Mouse (Mus musculus) stomach, embryonic 16.5 days (tissue): Measurements from ENCODE around the gene D130043K22Rik. TPM values are rescaled to one million over a fixed set of nuclear protein-coding genes. Genes with fewer than 3 reads are reported as not detected.
"Not testable (repeated sequence)": the region's sequence is repeated elsewhere in the genome, so short reads cannot be mapped to it uniquely, and the experiment has no call there.

Experiments used
- ATAC-seq: fragments of 200-750 bp; cut with Nextera tagmentation; 2 replicates; pipeline ENCODE4 v1.8.0; 2017; ENCODE audit warnings: moderate number of reproducible peaks, moderate TSS enrichment; ENCODE audit not compliant: insufficient read depth, low FRiP score
- H3K27ac ChIP-seq: fragments of 300-500 bp; sonication (generic); 2 replicates; pipeline ENCODE4 v1.5.1; 2014; ENCODE audit warnings: low read length
- H3K27me3 ChIP-seq: fragments of 300-500 bp; sonication (generic); 2 replicates; pipeline ENCODE4 v1.6.1; 2014; ENCODE audit warnings: low read length, control low read depth, mixed read lengths; ENCODE audit not compliant: control insufficient read depth, insufficient read depth
- H3K36me3 ChIP-seq: fragments of 300-500 bp; sonication (generic); 2 replicates; pipeline ENCODE4 v1.6.1; 2014; ENCODE audit warnings: low read length; ENCODE audit not compliant: control insufficient read depth, insufficient read depth
- H3K4me1 ChIP-seq: fragments of 300-500 bp; sonication (generic); 2 replicates; pipeline ENCODE4 v1.6.1; 2014; ENCODE audit warnings: low read length, control low read depth, mixed read lengths; ENCODE audit not compliant: control insufficient read depth, insufficient read depth
- H3K4me2 ChIP-seq: fragments of 300-500 bp; sonication (generic); 2 replicates; pipeline ENCODE4 v1.6.1; 2014; ENCODE audit warnings: low read depth, low read length, mixed read lengths
- H3K4me3 ChIP-seq: fragments of 300-500 bp; sonication (generic); replicated peaks from 2 replicates; pipeline ENCODE4 v1.5.1; 2014; ENCODE audit warnings: mild to moderate bottlenecking, low read length
- H3K9ac ChIP-seq: fragments of 300-500 bp; sonication (generic); 2 replicates; pipeline ENCODE4 v1.6.1; 2014; ENCODE audit warnings: low read length
- H3K9me3 ChIP-seq: fragments of 300-500 bp; sonication (generic); replicated peaks from 2 replicates; pipeline ENCODE4 v1.6.1; 2016; ENCODE audit warnings: low read length, control low read depth; ENCODE audit not compliant: control insufficient read depth
- WGBS: fragments of 180-500 bp; shearing (Covaris S2); extraction: QIAGEN DNeasy Blood & Tissue Kit; methylation state at CpG from one replicate; pipeline ENCODE4 v1.1.7; 2014; 5-methylcytosine and 5-hydroxymethylcytosine counted together
- polyA plus RNA-seq: library from polyadenylated mRNA; unstranded; fragments of >200 nt; fragmentation: Nextera tagmentation; extraction: Ambion mirVana; gene quantifications from 2 replicates; pipeline ENCODE4 v1.2.1, GENCODE M21; 2015

D130043K22Rik gene
- polyA plus RNA-seq, 1 experiment from 2014 or later: 0.63 TPM

DNA sequence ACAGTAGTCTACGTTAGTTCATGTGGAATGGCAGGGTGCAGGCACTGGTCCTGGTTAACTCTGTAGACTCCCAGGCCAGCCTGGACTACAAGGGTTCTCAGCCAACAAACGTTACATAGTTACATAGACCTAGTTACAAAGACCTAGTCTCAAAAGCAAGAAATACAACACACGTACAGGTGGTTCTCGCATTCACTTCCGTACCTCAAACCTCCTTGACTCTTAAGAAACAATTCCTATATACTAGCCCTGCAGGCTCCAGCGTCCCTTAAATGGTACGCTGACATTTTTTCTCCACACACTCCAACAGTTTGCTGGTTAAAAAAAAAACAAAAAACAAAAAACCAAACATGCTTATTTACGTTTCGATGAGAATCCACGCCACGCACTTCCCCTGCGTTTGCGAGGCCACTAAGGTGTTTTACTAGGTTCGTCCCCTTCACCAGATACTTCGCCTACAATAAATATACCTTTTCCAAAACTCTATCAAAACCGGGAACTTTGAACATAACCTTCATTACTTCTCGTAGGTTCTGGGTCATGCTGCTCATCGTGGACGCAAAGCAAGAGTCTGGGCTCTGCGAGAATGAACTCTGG lies 14.1 kb upstream of the D130043K22Rik start:
- peaks cover 18% of the 10 kb centered on the region for H3K4me1 ChIP-seq
- H3K27me3 ChIP-seq: no peaks in the 10 kb centered on the region
- ATAC-seq: no peak

GRCm38 (mm10) chr13:24831353-24832130 lies 13.4 kb upstream of the D130043K22Rik start, which contains the start of the genes Acot13 and Tdp2:
Acot13 (minus strand) TSS chr13:24831540.
Tdp2 (plus strand) TSS chr13:24831679.
- Histone ChIP-seq H3K27ac (peak within 1 kb of the TSS; percentile 91), H3K36me3 (no peaks in the 10 kb centered on the region), H3K4me1 (peaks cover 20% of the 10 kb centered on the region), H3K27me3 (no peaks in the 10 kb centered on the region), H3K4me2 (peak within 1 kb of the TSS; percentile 94), H3K9me3 (no peaks in the 10 kb centered on the region), H3K4me3 (peak within 1 kb of the TSS; percentile 97), H3K9ac (peak within 1 kb of the TSS; percentile 99)
- under 1% methylated on average over 88 of the region's 90 CpGs for WGBS
- peak; percentile 98 for ATAC-seq

More for the DNA sequence above, 14.1 kb upstream of the D130043K22Rik start:
- peak overlapping the region; percentile 99 for H3K9ac ChIP-seq
- H3K9me3 ChIP-seq: no peaks in the 10 kb centered on the region
- H3K4me2 ChIP-seq: peak overlapping the region; percentile 78
- peak overlapping the region; percentile 87 for H3K27ac ChIP-seq
- peak overlapping the region; percentile 97 for H3K4me3 ChIP-seq
- WGBS: 2% methylated on average over 20 of the region's 20 CpGs
- no peaks in the 10 kb centered on the region for H3K36me3 ChIP-seq

DNA sequence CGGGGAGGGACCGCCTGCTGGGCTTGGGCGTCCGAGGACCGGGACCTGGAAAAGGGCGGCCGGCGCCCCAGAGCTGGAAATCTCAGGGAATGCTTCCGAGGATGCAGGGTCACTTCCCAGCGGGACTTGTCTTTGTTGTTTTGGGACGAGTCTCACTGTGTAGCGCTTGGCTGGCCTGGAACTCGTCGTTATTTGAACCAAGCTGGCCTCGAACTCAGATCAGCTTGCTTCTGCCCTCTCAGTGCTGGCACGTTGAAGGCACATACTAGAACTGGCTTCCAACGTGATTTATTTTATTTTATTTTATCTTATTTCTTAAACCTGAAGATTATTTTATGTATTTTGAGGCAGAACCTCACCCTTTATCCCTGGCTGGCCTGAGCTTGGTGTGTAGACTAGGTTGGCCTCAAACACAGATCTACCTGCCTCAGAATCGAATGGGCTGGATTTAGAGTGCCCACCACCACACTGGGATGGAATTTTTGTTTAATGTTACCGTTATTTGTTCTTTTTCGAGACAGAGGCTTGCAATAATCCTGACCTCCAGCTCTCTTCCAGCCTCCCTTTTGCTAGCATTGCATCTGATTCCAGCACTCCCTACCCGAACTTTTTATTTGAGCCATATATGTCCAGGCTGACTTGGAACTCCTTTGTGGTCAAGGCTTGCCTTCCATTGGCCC lies 12.7 kb upstream of the D130043K22Rik start:
- ATAC-seq: no peak
- 2% methylated on average over 21 of the region's 21 CpGs for WGBS

DNA sequence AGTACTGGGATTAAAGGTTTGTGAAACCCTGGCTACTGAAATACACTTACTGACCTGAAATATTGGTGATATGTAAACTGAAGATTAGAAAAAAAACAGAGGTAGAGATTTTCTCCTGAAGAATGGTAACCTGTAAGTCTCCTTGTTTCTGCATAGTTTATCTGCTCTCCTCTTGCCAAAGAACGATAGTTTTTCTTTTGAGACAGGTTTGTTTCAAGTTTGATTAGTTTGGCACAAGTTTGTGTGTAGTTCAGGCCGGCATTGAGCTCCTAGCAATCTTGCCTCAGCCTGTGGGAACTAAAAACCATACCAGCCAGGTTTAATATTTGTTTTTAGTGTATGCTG lies 12.2 kb upstream of the D130043K22Rik start:
- Histone ChIP-seq H3K4me1 (peaks cover 20% of the 10 kb centered on the region), H3K9me3 (no peaks in the 10 kb centered on the region), H3K36me3 (no peaks in the 10 kb centered on the region), H3K27ac (no peak overlapping the region), H3K9ac (peak overlapping the region; percentile 99), H3K27me3 (no peaks in the 10 kb centered on the region), H3K4me3 (peak overlapping the region; percentile 97), H3K4me2 (peak overlapping the region; percentile 94)
- ATAC-seq: no peak
- 20% methylated on average over 2 of the region's 2 CpGs for WGBS

More for the DNA sequence above, 12.7 kb upstream of the D130043K22Rik start:
- peaks cover 20% of the 10 kb centered on the region for H3K4me1 ChIP-seq
- H3K9me3 ChIP-seq: no peaks in the 10 kb centered on the region
- peak overlapping the region; percentile 91 for H3K27ac ChIP-seq
- H3K4me3 ChIP-seq: peak overlapping the region; percentile 97
- peak overlapping the region; percentile 94 for H3K4me2 ChIP-seq
- no peaks in the 10 kb centered on the region for H3K36me3 ChIP-seq
- no peaks in the 10 kb centered on the region for H3K27me3 ChIP-seq
- H3K9ac ChIP-seq: peak overlapping the region; percentile 99

DNA sequence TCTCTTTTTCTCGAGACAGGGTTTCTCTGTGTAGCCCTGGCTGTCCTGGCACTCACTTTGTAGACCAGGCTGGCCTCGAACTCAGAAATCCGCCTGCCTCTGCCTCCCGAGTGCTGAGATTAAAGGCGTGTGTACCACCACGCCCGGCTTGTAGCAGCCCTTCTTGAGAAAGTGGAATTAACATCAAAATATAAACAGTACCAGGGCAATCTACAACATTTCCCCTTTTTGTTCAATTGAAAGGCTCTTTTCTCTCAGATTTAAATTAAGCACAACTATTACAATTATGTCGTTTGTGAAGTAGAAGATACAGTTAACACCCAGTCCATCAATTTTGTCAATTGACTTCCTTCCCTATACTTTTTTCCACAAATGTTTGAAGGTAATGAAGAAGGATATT lies 7.2 kb upstream of the D130043K22Rik start:
- H3K4me3 ChIP-seq, H3K9ac ChIP-seq, H3K9me3 ChIP-seq, H3K4me2 ChIP-seq, H3K36me3 ChIP-seq, H3K27me3 ChIP-seq, H3K27ac ChIP-seq, ATAC-seq: not testable (repeated sequence)
- H3K4me1 ChIP-seq: peaks cover 15% of the 10 kb centered on the region
- WGBS: 89% methylated on average over 8 of the region's 8 CpGs

GRCm38 (mm10) chr13:24839831-24840230 lies 5.1 kb upstream of the D130043K22Rik start:
- Histone ChIP-seq H3K27ac (no peak overlapping the region), H3K36me3 (peaks cover 5% of the 10 kb centered on the region; the same call in 1 of the 2 replicates), H3K4me2 (no peak overlapping the region), H3K4me3 (no peak overlapping the region), H3K4me1 (peaks cover 2% of the 10 kb centered on the region; the same call in 1 of the 2 replicates), H3K9ac (no peak overlapping the region), H3K27me3 (no peaks in the 10 kb centered on the region), H3K9me3 (no peaks in the 10 kb centered on the region)
- WGBS: 65% methylated on average over 3 of the region's 3 CpGs
- ATAC-seq: no peak

- Histone ChIP-seq H3K9ac (no peak overlapping the region), H3K4me1 (no peaks in the 10 kb centered on the region; the same call in 1 of the 2 replicates), H3K27ac (no peak overlapping the region), H3K36me3 (peaks cover 5% of the 10 kb centered on the region; the same call in 1 of the 2 replicates), H3K9me3 (no peaks in the 10 kb centered on the region), H3K4me2 (no peak overlapping the region), H3K4me3 (no peak overlapping the region), H3K27me3 (no peaks in the 10 kb centered on the region)
- 63% methylated on average over 3 of the region's 3 CpGs for WGBS
- ATAC-seq: no peak
Observed at GRCm38 (mm10) chr13:24841702-24842101, 3.2 kb upstream of the D130043K22Rik start.

DNA sequence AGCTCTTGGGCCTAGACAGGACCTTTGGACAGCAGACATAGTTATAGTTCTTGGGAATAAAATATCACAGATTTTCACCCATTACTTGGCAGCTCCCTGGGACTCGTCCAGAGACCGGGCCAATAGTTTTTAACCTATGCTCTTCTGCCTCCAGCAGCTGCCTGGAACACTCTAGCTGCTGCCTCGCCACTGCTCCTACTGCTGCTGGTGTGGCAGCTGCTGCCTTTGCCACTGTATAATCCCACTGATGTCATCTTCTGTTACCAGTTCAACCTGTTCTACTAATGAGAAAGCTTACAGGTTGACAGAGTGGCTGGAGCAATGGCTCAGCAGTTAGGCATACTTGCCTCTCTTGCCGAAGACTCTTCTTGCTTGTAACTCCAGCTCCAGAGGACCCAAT lies 4.4 kb downstream of the D130043K22Rik start:
- Histone ChIP-seq H3K4me3 (no peak overlapping the region), H3K27me3 (no peaks in the 10 kb centered on the region), H3K9ac (no peak overlapping the region), H3K27ac (peak overlapping the region; percentile 37; the same call in 1 of the 2 replicates), H3K36me3 (no peaks in the 10 kb centered on the region), H3K4me2 (no peak overlapping the region), H3K4me1 (no peaks in the 10 kb centered on the region; the same call in 1 of the 2 replicates), H3K9me3 (no peaks in the 10 kb centered on the region)
- WGBS: 68% methylated on average over 4 of the region's 4 CpGs
- ATAC-seq: peak; percentile 62

DNA sequence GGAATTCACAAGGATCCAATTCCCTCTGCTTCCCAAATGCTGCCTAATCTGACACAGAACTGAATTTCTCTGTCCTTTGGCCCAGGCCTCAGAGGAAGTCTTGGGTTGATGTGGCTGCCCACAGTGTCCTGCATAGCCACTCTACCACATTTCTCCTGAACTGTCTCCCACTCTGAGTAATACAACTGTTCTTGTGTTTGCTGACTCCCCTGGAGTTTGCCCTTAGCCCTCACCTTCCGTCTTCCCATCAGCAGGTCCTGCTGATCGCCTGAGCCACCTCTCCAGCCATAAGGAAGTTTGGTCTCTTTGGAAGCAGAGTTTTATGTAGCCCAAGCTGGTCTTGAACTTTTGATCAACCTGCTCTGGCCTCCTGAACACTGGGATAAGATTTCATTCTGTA lies 7.1 kb downstream of the D130043K22Rik start:
- H3K27me3 ChIP-seq: no peaks in the 10 kb centered on the region
- no peaks in the 10 kb centered on the region for H3K36me3 ChIP-seq
- H3K9me3 ChIP-seq: no peaks in the 10 kb centered on the region
- no peaks in the 10 kb centered on the region for H3K4me1 ChIP-seq
- WGBS: 76% methylated on average over 2 of the region's 2 CpGs
- H3K9ac ChIP-seq: no peak overlapping the region
- ATAC-seq: no peak
- no peak overlapping the region for H3K27ac ChIP-seq
- H3K4me2 ChIP-seq: no peak overlapping the region
- no peak overlapping the region for H3K4me3 ChIP-seq
